Mouse (Mus musculus): ENCODE results near the gene Slc35f1.
A peak's percentile ranks its signal among the peaks of the same experiment; 100 is the strongest.
"Not testable (repeated sequence)": the region's sequence is repeated elsewhere in the genome, so short reads cannot be mapped to it uniquely, and the experiment has no call there.

The Slc35f1 gene

GRCm38 (mm10) chr10:52787075-52787474 is 96.7 kb downstream of the Slc35f1 start:
- no peak for DNase-seq (ENCODE audit: low read depth, low spot score)

GRCm38 (mm10) chr10:52791560-52791959 is 101.2 kb downstream of the Slc35f1 start:
- DNase-seq (ENCODE audit: low read depth, low spot score), result no peak

GRCm38 (mm10) chr10:52797454-52797853 is 107.1 kb downstream of the Slc35f1 start:
- no peak for DNase-seq (ENCODE audit: low read depth, low spot score)

GRCm38 (mm10) chr10:52807808-52808207 is 117.5 kb downstream of the Slc35f1 start:
- no peak for DNase-seq (ENCODE audit: low read depth, low spot score)

GRCm38 (mm10) chr10:52812861-52813260 is 122.5 kb downstream of the Slc35f1 start:
- DNase-seq (ENCODE audit: low read depth, low spot score), result no peak

GRCm38 (mm10) chr10:52814358-52814757 is 124.0 kb downstream of the Slc35f1 start:
- no peak for DNase-seq (ENCODE audit: low read depth, low spot score)

GRCm38 (mm10) chr10:52819661-52820060 is 129.3 kb downstream of the Slc35f1 start:
- no peak for DNase-seq (ENCODE audit: low read depth, low spot score)

- no peak for DNase-seq (ENCODE audit: low read depth, low spot score)
These were observed 132.6 kb downstream of the Slc35f1 start for GRCm38 (mm10) chr10:52822909-52823308.

GRCm38 (mm10) chr10:52825746-52826145 is 135.4 kb downstream of the Slc35f1 start:
- no peak for DNase-seq (ENCODE audit: low read depth, low spot score)

- peak; percentile 5 for DNase-seq (ENCODE audit: low read depth, low spot score)
These were observed 150.5 kb downstream of the Slc35f1 start for GRCm38 (mm10) chr10:52840819-52841218.

- no peak for DNase-seq (ENCODE audit: low read depth, low spot score)
These were observed 161.7 kb downstream of the Slc35f1 start for GRCm38 (mm10) chr10:52851994-52852393.

GRCm38 (mm10) chr10:52860851-52861250 is 170.5 kb downstream of the Slc35f1 start:
- DNase-seq (ENCODE audit: low read depth, low spot score), result no peak

- no peak for DNase-seq (ENCODE audit: low read depth, low spot score)
These were observed 174.6 kb downstream of the Slc35f1 start for GRCm38 (mm10) chr10:52864936-52865335.

- no peak for DNase-seq (ENCODE audit: low read depth, low spot score)
These were observed 180.8 kb downstream of the Slc35f1 start for GRCm38 (mm10) chr10:52871110-52871509.

- no peak for DNase-seq (ENCODE audit: low read depth, low spot score)
These were observed 183.8 kb downstream of the Slc35f1 start for GRCm38 (mm10) chr10:52874133-52874532.

GRCm38 (mm10) chr10:52874712-52875111 is 184.4 kb downstream of the Slc35f1 start:
- no peak for DNase-seq (ENCODE audit: low read depth, low spot score)

GRCm38 (mm10) chr10:52877263-52878021 is 187.1 kb downstream of the Slc35f1 start:
- DNase-seq (ENCODE audit: low read depth, low spot score), result no peak

GRCm38 (mm10) chr10:52878093-52878801 is 187.9 kb downstream of the Slc35f1 start:
- no peak for DNase-seq (ENCODE audit: low read depth, low spot score)

- DNase-seq (ENCODE audit: low read depth, low spot score), result not testable (repeated sequence)
These were observed 206.4 kb downstream of the Slc35f1 start for GRCm38 (mm10) chr10:52896724-52897123.

- DNase-seq (ENCODE audit: low read depth, low spot score), result peak; percentile 1
These were observed 214.6 kb downstream of the Slc35f1 start for GRCm38 (mm10) chr10:52904914-52905313.

GRCm38 (mm10) chr10:52911762-52912161 is 221.4 kb downstream of the Slc35f1 start:
- DNase-seq (ENCODE audit: low read depth, low spot score), result no peak

- no peak for DNase-seq (ENCODE audit: low read depth, low spot score)
These were observed 228.4 kb downstream of the Slc35f1 start for GRCm38 (mm10) chr10:52918715-52919114.

- no peak for DNase-seq (ENCODE audit: low read depth, low spot score)
These were observed 232.8 kb downstream of the Slc35f1 start for GRCm38 (mm10) chr10:52923143-52923542.

Data from retina, postnatal 7 days (tissue).